Mouse (Mus musculus) thymus, postnatal 25 days (tissue): ENCODE measurements around the gene Rspry1.

ENCODE experiments used
- DNase-seq: peaks from one replicate; pipeline ENCODE4 v3.0.0; 2022

Gene Rspry1

DNA sequence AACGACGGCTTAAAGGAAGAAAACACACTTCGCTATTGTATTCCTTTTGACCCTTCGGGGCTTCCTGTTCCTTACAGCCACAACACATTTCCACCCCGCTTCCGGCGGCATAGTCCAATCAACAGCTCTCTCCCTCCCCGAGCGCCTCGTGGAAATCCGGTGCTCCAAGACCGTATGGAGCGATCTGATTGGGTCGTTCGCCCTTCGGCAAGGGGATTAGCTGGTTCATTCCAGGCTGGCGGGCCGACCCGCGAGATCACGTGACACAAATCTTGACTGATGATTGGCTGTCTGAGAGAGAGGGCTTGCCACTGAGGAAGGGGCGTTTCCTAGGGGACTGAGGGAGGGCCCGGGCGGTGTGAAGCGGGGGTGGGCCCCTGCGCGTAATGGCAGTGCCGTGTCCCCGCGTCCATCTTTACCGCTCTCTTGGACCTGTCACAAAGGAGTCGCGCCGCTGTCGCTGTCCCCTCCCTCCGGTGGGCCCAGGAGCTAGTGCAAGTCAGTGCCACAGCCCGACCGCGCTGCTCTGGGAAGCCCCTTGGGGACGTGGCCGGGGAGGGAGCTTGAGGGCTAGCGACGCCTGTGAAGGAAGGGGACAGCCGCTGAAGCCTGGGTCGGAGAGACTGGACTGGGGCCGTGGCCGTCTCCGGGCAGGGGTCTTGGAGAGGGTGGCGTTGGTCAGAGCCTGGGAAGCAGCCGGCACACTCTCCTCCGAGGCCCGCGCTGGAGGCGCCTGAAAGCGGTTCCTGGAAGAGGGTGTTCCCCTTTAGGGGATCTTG is at the start of gene Rspry1, which contains the start of gene Fam192a:
Gene Rspry1, plus strand, starts transcription at position 331 of the 779 bp plus-strand sequence.
Gene Fam192a, minus strand, starts transcription at position 391 of the 779 bp plus-strand sequence.
- peak; percentile 100 for DNase-seq

DNA sequence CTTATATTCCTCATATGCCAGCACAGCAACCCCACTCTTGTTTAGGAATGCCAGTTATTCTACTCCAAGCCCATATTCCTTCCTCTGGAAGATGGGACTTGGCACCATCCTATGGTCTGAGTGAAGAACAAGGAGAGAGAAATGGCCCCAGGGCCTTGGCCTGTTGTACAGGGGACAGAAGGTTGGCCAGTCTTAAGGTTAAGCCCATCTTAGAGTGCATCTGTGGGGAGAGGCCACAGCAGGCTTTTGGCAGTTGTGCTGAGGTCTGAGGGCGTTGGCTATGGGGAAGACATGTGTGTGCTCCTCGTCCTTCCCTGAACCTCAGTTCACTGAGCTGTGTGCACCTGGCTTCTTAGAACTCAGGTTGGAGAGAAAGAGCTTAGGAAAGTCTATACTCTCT is 49.0 kb upstream of the Rspry1 start:
- no peak for DNase-seq

DNA sequence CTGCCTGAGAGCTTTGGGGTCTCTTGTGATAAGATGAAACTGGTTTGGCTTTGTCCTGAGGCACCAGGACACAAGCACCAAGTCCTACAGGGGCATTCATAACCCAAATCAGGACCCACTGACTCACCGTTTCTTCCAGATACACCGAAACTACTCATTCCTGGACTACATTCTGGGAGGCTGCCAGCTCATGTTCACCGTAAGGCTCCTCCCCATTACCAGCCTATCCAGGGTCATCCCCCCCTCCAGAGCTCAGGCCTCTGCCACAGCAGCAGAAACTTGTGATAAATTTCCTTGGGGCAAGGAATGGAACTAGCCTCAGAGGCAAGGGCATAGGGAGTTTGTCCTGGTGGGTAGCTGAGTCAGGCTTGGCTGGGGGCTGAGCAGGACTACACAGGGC is 44.5 kb upstream of the Rspry1 start:
- no peak for DNase-seq

DNA sequence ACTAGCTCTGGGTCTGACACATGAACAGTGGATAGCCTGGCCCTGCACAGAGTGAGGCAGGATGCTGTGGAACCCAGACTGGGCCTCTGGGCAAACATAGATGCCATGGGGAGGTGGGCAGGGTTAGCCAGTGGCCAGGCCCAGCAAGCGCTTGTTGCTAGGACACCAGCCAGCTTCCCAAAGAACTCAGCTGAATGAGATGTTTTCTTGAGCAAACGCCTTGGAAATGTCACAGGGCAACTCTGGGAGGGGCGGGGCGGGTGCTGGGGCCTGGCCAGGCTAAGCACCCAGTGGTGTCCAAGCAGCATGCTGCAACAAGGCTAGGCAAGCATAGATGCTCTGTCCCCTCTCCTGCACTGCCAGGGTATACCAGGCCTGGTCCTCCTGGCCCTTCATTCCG is 40.5 kb upstream of the Rspry1 start:
- DNase-seq = no peak

DNA sequence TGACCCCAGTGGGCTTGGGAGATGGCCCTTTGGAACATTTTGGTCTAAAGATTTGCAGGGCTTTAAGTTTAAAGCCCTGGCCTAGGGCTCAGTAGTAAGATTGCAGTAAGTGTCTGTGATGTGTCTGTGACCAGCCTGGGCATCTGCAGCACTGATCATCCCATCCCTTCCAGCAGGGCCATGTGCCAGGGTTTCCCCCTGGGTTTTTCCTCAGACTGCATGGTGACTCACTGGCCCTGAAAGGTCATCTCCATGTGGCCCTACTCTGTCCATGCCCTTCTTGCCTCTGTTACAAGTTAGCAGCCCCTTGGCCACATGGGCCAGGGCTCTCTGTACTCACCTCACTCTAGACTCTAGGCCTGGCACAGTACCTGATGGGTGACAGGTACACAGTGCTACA is 37.3 kb upstream of the Rspry1 start:
- DNase-seq = no peak

DNA sequence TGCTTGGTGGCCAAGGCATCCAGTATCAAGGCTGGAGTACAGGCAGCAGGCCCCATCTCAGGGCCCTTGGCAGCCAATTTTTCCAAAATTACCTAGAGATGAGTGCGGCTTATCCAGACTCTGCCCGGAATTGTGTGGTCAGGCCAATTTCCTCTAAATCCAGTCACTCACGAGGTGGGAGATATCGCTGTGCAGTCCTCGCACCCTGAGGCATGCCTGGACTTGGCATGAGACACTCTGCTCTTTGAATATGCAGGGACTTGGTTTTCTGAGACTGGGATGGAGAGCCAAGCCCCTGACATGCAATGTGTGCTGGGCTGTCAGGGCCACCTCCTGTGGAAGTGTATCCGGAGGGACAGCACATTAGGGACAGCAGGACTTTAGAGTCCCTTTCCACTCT is 35.7 kb upstream of the Rspry1 start:
- no peak for DNase-seq

DNA sequence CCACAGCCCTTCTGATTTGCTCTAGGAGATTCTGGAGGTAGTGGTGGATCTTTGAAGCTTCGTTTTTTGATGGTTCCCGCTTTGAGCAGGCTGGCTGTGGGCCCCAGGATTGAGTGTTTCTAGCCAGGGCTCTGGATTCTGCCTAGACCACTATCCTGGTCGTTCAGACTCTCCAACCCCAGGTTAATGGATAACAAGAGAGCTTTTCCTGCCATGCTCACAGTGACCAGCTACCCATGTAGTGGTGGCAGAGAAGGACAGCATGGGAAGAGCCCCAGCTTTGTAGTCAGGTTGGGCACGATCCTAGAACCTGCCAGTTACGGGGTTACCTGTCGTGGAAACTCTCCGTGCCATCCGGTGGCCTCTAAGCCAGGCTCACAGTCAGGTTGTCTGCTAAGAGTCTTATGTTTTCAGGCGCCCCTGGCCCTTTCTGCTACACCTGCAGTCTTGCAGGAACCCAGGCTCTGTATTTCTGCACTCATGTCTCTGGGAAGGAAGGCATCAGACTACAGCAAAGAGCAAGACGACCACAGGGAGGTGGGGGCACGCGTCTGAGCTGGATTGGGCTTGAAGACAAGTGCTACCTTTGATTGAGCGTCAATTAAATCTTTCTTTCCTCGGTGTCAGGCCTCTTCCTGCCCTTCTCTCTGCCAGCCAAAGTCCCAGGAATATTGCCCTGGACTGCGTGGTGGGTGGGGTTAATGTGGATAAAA is 35.1 kb upstream of the Rspry1 start:
- no peak for DNase-seq

DNA sequence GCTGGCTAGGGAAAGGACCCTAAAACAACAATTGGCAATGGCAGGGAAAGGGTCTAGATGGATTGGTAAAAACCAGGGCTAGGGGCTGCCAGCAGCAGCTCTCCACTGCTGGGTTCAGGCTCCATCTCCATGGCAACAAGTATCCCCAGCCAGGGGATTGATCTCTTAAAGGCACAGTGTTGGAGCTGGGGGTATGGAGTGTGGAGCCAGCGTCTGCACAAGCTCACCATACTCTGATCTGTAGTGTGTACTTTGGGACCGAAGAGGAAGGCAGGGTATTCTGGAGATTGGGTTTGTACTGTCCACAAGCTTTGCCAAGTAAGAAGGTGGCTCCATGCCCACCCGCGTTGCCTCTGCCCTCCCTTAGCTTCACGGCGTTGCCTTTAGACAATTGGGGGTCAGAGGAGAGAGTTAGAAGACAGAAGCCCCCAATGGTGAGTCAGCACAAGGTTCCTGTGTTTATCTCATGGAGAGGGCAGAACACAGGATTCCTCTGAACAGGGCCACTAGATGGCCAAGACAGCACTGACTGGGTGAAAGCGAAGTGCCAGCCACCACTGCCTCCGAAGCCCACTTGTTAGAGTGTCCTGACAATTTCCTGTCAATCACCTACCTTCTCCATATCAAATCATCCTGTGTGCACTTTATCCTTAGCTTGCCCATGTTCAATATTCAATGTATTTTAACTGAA is 34.4 kb upstream of the Rspry1 start:
- DNase-seq = no peak

DNA sequence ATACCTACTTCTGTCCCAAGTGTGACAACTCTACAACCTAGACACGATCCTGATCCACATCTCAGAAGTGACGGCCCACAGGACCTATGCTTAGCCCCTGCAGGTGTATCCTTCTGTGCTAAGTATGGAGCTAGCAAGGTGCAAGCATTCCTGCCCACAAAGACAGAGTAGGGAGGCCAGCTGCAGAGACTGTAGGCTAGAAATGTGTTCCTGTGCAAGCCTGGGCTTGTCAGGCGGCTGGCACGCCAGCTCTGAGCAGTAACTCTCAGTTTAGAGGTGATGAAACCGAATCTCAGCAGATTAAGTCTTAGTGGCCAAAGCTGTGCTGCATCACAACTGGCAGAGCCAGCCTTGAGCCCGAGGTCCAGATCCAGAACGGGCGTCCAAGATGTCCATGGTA is 33.6 kb upstream of the Rspry1 start:
- DNase-seq = no peak

DNA sequence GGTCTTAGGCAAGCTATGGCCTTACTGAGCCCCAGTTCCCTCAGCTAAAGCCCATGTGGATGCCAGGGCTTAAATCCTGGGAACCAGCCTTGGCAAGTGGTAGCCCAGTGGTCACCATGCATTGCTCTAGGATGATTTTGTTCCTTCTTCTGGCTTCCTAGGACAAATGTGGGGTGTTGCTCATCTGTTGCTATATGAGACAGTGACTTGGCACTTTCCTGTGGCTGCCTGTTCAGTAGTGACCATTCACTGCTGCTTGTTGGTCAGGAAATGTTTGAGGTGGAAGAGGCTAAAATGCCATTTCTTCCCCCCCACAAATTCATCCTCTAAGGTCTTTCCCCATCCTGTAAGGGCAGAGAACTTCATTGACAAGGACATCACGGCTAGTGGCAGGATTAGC is 32.3 kb upstream of the Rspry1 start:
- DNase-seq = no peak

DNA sequence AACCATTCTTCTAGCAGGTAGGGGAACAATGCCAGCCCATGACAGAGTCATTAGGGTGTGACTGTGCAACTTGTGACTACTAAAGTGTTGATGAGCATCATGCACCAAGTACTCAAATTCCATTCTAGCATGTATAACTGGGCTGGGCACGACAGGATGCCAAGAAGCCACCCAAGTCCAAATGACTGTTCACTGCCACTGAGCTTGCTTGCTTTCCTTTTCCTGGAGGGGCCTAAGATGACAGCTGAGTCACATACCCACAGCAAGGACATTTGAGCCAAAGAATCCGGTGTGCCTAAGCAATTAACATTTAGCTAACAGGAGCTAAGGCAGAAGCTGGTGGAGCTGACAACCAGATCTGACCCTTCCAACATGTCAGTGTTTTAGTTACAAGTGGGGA is 29.8 kb upstream of the Rspry1 start:
- DNase-seq = no peak

DNA sequence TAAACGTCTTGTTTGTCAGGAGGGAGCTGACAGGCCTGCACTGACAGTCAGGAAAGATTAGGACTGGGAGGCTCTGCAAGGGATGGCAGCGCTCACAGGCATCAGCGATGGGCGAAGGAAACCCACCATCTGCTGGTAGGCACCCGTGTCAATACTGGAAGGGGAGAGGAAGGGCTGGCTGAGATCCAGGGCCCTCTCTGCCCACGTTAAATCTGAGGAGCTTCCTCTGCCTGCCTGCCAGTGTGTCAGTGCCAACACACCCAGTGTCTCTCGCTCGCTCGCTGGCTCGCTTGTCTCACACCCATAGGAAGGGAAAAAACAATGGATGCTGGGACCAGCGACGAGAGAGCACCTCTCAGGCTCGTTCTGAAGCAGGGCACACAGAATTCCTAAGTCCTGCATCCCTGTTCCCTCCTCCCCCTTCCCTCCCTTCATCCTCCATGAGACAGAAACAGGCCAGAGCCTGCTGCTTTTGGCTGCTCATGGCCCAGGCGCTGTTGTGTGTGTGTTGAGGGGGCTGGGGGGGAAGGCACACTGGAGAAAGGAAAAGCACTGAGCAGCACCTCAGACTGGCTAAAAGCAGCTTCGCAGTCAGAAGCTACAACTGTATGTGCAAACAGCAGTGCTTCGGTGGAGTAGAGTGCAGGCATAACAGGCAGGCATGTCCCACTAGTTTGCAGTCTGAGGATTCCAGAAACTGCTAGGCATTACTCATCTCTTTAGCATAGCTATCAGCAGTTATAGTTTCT is 27.4 kb upstream of the Rspry1 start:
- DNase-seq = no peak

DNA sequence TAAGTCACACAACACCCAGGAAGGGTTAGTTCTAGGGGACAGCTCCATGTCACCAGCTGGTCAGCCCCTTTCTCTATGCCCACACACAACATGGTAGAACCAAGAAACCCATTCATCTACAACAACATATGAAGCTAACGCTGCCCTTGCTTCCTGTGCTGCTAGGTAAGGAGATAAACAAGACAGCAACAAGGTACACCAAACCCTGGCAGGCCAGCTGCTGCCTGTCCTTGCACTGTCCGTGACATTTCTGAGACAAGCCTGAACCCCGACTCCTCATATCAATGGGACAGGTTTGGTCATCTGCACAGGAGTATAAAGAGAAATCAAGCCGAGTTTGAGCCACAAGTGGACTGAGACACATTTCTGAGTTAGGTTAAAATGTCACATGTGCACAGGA is 26.6 kb upstream of the Rspry1 start:
- DNase-seq = no peak

DNA sequence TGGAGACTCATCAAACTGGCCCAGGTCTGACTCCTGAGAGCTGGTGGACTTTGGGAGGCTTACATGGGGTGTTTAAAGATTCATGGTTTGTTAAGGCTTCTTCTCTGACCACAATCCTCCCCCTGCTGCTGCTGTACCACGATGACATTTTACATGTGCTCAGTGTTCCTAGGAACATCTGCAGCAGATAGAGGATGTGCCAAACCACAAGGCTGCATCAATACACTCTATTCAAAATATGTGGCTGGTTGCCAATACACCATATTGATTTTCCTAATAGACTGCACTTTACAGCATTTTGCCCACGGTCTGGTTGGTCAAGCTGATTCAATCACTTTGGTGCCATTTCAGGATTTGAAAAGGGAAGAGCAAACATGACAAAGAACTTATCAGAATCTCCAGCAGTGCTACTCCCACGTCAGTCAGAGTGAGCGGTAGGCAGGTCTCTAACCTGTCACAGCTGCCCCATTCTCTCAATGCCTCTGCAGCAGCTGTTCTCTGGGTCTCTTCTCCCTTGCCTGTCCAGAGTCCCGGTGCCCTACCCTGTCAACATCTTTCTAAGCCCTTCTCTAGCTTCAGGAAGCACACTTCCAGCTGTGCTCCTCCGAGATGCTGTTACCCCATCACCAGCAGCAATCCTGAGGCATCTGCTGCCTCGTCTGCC is 19.8 kb upstream of the Rspry1 start:
- no peak for DNase-seq

DNA sequence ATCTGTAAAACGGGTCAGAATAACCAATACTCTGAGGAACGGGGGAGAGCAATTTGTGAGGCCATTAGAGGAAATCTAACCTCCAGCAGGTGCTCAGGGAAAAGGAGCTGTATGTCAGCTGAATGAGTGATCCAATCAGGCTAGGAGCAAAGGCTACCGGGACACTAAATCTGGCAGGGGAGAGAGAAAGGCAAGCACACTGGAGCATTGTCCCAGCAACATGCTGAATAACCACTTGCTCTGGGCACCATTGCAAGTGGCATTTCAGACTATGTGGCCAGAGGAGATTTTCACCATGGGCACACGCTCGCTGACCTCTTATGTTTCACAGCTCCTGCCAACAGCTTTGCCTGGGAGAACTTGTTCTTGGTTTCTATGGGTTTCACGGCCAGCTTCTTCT is 19.2 kb upstream of the Rspry1 start:
- DNase-seq = no peak

DNA sequence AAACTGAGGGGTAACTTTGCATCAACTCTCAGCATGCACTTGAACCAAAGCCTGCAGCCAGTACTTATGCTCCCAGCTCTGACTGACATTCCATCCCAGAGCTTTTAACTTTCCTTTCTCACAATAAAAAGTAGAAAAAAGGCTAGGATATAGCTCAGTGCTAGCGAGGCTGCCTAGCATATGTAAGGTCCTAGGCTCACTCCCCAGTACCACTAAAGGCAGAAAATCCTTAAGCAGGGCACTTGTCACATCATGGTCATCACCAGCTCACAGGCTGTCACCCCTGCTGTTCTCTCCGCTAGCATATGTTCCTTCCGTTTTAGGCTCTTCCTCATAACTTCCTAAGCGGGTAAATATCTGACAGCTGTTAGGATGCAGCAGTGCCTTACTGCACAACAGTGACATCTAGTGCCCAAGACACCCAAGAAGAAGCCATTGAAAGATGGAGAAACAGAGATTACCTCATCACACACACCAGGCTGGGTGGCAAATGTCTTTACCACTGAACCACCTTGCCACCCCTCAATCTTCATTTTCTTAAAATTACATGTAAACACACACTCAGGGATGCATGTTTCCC is 17.4 kb upstream of the Rspry1 start:
- DNase-seq = peak; percentile 17

DNA sequence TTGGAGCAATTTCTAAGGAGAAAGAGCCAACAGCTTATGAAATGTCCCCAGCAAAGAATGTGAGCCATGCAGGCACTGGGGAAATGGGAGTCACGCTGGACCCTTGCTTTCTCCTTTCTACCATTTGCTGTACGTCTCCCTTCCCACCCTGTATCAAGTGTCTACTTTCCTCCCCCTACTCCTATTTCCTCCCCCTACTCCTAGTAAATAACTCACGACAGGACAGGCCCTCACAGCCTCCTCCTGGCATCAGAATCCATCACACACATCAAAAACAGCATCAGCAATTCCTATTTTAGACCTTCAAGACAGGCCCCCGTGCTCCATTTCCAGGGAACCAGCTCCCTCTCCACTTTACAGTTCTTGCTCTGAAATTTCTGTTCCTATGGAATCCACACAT is 10.0 kb upstream of the Rspry1 start:
- DNase-seq = no peak

DNA sequence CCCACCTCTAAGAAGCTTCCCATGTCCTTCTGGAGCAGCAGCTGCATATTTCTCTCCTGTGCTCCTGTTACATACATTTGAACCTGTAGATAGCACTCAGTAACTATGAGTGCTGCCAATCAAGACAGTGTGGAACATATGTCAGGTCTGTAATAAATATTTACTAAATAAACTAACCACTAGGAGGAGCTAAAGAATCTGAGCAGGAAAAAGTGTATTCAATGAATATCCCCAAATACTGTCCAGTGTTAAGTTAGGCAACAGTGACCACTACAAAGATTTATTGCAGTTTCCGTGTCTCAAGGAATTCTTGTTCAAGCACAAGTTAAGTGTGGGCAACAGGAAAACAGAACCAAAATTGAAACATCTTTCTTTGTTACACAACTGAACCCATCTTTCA is 7.5 kb upstream of the Rspry1 start:
- DNase-seq = no peak

DNA sequence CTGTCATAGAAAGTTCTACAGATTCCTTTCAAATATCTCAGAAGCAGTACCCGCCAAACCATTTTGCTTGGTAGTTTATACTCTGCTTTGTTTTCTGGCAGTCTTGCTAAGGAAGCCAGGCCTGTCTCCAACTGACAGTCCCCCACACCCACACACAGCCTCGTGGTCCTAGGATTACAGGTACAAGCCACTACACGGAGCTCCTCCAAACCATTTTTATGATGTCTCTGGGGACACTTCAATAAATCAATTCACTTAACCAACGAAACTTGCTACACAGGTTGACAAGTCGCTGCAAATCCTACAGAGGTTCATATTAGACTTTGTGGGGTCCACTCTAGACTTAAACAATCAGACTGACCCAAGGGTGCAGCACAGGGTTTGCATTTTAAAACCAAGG is 1.3 kb upstream of the Rspry1 start:
- DNase-seq = no peak

DNA sequence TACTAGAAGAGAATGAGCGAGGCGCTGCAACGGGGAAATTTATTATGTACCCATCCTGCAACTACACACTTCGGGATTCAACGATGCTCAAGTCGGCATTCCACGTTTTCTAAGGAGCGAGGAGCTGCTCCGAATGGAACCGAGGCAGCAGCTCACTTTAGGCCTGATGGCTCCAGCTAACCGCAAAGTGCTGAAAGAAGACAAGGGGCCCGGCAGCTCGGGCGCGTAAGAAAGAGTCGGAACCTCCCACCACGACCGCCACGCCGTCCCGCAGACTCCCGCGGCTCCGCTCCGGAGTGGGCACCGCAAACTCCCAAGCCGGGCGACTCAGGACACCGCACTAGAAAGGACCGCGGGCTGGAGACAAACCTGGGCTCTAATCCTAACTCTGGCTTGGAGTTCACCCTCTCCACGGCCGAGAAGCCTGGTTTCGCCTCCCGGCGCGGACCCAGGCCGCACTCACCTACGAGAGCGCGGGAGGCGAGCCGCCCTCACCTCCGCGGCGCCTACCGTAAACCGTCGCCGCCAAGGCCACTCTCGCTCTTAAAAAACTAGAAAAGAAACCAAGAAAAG is 617 bp upstream of the Rspry1 start:
- no peak for DNase-seq

DNA sequence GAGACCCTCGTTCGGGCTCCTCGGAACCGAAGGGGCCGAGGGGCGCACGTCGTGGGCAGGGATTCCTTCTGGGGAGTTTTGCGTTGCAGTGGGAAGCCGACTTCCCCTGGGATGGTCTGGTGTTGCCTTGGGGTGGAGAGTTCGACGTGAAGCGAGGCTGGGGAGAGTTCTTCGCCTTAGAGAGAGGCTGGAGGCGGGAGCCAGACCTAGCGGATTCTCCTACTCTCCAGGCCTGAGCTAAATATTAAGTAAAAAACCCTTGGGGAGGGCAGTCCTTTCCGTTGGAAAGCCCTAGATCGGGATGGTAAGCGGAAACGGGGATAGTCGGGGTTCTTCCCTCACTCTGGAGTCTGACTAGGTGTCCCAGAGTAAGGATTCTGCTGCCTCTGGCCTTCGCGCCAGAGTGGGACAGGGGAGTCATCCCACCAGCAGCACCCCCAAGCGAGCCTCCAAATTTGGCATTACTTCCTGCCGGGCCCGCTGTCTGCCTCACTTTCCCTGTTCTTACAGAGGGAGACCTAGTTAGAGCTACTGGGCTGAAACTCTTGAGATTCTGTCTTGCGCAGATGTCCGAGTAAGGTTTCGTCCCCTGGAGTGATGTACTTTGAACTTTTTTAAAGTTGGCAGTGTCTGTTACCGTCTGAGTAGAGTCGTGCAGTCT is 864 bp downstream of the Rspry1 start:
- DNase-seq = peak; percentile 41
